Mouse (Mus musculus): Measurements from ENCODE around the gene Ppm1f.

Gene Ppm1f

DNA sequence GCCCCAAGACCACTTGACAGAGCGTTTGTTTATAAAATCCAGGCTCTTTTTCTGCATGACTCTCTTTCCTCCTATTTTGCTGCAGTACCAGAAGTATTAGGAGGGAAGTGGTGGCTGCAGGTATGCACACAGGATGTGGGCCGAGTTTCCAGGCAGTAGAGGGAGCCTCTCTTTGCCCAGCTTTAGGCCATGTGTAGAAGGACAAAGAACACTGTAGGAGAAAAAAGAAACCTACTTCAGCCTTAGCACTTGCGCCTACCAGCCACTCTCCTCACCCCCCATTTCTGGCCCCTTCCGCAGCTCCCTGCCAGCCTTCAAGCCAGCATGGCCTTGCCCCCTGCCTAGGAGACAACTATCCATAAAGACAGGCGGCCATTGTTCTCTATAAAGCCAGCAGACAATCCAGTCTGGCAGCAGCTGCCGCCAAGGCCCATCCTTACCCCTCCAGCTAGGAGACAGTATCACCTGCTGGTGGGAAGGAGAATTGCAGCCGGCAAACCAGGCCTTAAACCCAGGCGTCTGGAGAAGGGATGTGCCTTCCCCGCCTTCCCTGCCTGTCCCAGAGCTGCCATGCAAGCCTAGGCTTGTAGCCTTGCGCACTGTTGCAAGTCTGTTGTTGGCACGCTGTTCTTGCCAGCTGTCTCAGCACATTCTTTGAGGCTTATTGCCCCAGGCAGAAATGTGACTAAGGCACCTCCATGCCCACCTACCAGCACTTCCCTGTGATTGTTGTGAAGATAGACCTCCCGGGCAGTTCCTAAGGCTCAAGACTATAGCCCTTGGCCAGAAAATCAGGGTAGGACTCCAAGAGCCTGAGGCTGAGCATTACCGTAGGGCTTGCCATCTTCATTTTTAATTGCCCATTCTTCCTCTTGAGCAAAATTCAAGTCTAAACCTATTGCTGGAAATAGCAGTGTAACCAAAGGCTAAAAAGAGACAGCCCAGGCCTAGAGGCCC, 15.7 kb downstream of the Ppm1f start:
- peak; percentile 97 for DNase-seq (ENCODE audit: low read depth, low spot score)

DNA sequence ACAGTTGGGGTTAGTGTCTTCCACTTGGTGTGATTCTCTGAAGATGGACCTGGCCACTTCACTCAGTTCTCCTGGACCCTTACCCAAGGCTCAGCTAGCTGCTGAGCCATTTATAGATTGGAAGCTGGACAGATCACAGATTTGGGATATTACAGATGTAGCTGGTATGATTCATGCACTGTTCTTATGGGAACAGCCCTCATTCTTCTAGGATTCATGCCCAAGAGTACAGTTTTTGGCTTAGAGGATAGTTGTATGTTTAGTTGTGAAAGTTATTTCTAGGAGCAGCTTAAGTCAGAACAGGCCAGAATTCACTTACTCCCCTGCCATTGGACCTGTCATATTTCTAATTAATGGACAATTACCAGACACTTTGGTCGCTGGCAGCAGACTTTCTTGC, 17.2 kb downstream of the Ppm1f start:
- DNase-seq (ENCODE audit: low read depth, low spot score): no peak

- no peak for DNase-seq (ENCODE audit: low read depth, low spot score)
Observed at GRCm38 (mm10) chr16:16918441-16919117, 22.3 kb downstream of the Ppm1f start.

GRCm38 (mm10) chr16:16921021-16921435, 24.8 kb downstream of the Ppm1f start:
- peak; percentile 59 for DNase-seq (ENCODE audit: low read depth, low spot score)

GRCm38 (mm10) chr16:16924481-16924880, 28.2 kb downstream of the Ppm1f start:
- DNase-seq (ENCODE audit: low read depth, low spot score): no peak

DNA sequence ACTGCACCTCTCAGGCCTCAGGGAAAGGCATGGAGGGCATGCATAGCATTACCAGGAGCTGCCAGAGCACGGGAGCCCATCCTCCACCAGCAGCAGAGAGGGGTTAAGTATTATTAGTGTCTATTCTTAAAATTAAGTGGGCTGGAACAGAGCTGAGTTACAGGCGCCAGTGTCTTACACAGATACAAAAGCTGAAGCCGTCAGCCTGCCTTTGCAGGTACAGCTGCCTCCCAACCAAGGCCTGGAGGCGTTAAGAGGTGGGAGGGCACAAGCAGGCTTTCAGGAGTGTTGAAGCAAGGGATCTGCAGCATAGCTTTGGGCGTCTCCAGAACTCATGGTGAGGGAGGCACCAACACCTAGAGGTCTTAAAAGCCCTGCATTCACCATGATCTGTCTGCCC, 30.3 kb downstream of the Ppm1f start:
- DNase-seq (ENCODE audit: low read depth, low spot score): no peak

GRCm38 (mm10) chr16:16928908-16929307, 32.6 kb downstream of the Ppm1f start:
- DNase-seq (ENCODE audit: low read depth, low spot score): peak; percentile 43

DNA sequence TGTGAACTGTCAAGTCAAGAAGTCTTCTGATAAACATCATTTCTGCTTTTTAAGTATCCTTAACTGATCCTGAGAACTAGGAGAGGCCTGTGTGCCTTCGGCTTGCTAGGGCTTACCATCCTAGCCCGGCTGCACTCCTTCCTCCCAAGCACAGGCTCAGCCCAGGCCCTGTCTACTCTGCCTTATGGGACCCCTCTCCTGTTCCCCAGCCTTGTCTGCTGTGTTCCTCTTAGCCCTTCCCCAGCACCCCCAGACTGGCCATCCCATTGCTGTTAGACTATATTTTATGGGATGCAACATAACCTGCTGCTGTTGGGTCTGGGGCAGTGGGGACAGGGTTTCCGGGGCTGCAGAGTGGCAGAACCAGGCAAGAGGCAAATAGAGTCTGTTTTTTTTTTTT, 34.1 kb downstream of the Ppm1f start:
- DNase-seq (ENCODE audit: low read depth, low spot score): no peak

GRCm38 (mm10) chr16:16930810-16931296, 34.6 kb downstream of the Ppm1f start:
- DNase-seq (ENCODE audit: low read depth, low spot score): no peak

GRCm38 (mm10) chr16:16939543-16939942, 43.3 kb downstream of the Ppm1f start:
- DNase-seq (ENCODE audit: low read depth, low spot score): no peak

DNA sequence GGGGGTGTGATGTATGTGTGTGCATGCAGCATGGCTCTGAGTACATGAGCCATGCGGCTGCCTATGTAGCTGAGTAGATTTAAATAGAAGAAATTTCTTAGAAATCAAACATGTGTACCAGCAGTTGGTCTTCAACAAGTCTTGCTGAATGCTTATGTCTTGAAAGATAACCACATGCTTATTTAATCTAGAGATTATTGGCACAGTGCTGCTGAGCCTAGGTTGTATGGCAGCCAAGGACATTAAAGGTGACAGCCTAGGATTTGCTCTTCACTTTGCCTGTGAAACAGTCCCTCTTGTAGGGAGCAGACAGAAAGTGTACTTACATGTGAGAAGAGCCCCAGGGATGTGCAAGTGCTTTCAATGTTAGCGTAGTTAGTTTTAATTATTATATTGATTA, 44.8 kb downstream of the Ppm1f start:
- DNase-seq (ENCODE audit: low read depth, low spot score): no peak

GRCm38 (mm10) chr16:16958575-16958974, 62.3 kb downstream of the Ppm1f start:
- DNase-seq (ENCODE audit: low read depth, low spot score): peak; percentile 84

DNA sequence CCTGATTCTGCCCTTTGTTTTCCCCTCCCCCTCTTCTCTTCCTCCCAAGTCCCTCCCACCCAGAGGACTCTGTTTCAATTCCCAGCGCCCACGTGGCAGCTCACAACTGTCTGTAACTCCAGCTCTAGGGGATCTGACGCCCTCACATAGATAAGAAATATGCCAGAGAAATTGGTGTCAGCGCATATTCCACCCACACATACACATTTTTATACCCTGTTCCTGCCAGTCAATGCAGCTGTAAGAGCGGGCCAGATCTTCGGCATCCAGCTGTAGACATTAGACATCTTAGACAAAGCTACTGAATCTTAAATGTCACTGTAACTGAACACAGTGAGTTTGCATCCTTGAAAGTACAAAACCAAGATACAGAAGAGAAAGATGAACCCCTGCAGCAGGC, 63.6 kb downstream of the Ppm1f start:
- peak; percentile 51 for DNase-seq (ENCODE audit: low read depth, low spot score)

DNA sequence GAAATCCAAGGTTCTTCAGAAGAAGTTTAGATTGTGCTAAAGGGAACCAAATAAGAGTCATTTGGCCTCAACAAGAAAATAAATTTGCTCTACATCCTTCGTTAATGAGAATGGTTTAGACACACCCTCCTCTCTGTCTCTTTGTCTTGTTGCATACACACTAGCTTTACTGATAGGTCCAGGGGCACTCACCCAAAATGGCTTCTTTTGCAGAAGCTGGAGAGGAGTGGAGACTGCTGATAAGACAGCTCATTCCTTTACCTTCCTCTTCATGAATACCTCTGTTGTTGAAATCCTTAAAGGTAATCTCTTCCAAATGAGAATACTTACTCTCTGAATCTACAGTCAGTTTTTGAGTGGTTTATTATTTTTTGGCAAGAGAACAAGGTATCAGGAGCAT, 68.9 kb downstream of the Ppm1f start:
- no peak for DNase-seq (ENCODE audit: low read depth, low spot score)

- no peak for DNase-seq (ENCODE audit: low read depth, low spot score)
Observed at GRCm38 (mm10) chr16:16966290-16966689, 70.0 kb downstream of the Ppm1f start.
